Mouse (Mus musculus) MEL (cell line): ENCODE results near the gene Ccdc71. TPM values are rescaled to one million over a fixed set of nuclear protein-coding genes. Genes with fewer than 3 reads are reported as not detected.

Source experiments
- DNase-seq: peaks from one replicate; pipeline ENCODE4 v3.0.0; 2011; ENCODE audit warnings: low read depth, low spot score
- H3K27ac ChIP-seq: 2 replicates; pipeline ENCODE4 v1.5.1; 2012; ENCODE audit warnings: low read depth, mild to moderate bottlenecking, control low read depth, low read length, moderate library complexity; ENCODE audit not compliant: control insufficient read depth
- H3K27me3 ChIP-seq, 2 experiments: fragments of 150-350 bp in 1 of 2; sonication (generic) in 1 of 2; 2 replicates each; pipeline ENCODE4 v1.6.1; 2012; ENCODE audit warnings: low read length in 2 of 2, mild to moderate bottlenecking in 2 of 2, improper control_type of control experiment in 1 of 2, moderate library complexity in 1 of 2; ENCODE audit not compliant: insufficient read depth in 2 of 2, control insufficient read depth in 1 of 2
- H3K36me3 ChIP-seq, 2 experiments: 2 replicates each; pipeline ENCODE4 v1.6.1; 2012 to 2014; ENCODE audit warnings: low read length in 2 of 2, improper control_type of control experiment in 1 of 2, inconsistent platforms in 1 of 2, mild to moderate bottlenecking in 1 of 2; ENCODE audit not compliant: insufficient read depth in 2 of 2, control insufficient read depth in 1 of 2
- H3K4me1 ChIP-seq, 2 experiments: fragments of 150-350 bp in 1 of 2; sonication (generic) in 1 of 2; 2 replicates each; pipeline ENCODE4 v1.6.1; 2012; ENCODE audit warnings: low read length in 2 of 2, improper control_type of control experiment in 1 of 2, mild to moderate bottlenecking in 1 of 2; ENCODE audit not compliant: insufficient read depth in 2 of 2, control insufficient read depth in 1 of 2
- H3K4me3 ChIP-seq, 2 experiments: fragments of 150-350 bp in 1 of 2; sonication (generic) in 1 of 2; 2 replicates each; pipeline ENCODE4 v1.5.1; 2012; ENCODE audit warnings: low read depth in 2 of 2, low read length in 2 of 2, mild to moderate bottlenecking in 2 of 2, moderate library complexity in 2 of 2, control low read depth in 1 of 2, improper control_type of control experiment in 1 of 2; ENCODE audit not compliant: control insufficient read depth in 1 of 2, insufficient read depth in 1 of 2
- H3K79me2 ChIP-seq: 2 replicates; pipeline ENCODE4 v1.6.1; 2012; ENCODE audit warnings: mild to moderate bottlenecking, low read length, moderate library complexity; ENCODE audit not compliant: control insufficient read depth, poor library complexity, insufficient read depth
- H3K9ac ChIP-seq: 2 replicates; pipeline ENCODE4 v1.6.1; 2012; ENCODE audit warnings: low read depth, mild to moderate bottlenecking, control low read depth, low read length, moderate library complexity; ENCODE audit not compliant: control insufficient read depth, poor library complexity, severe bottlenecking
- H3K9me3 ChIP-seq: fragments of 150-350 bp; sonication (generic); replicated peaks from 2 replicates; pipeline ENCODE4 v1.6.1; 2012; ENCODE audit warnings: mild to moderate bottlenecking, low read length, improper control_type of control experiment, moderate library complexity; ENCODE audit not compliant: insufficient read depth
- BHLHE40 ChIP-seq: IDR thresholded peaks from 2 replicates; pipeline ENCODE4 v1.6.1; 2012; ENCODE audit warnings: low read depth, mild to moderate bottlenecking, inconsistent platforms, low read length, improper control_type of control experiment, borderline replicate concordance
- CHD1 ChIP-seq: IDR thresholded peaks from 2 replicates; pipeline ENCODE4 v1.6.1; 2012; ENCODE audit warnings: low read depth, mild to moderate bottlenecking, inconsistent platforms, low read length, improper control_type of control experiment
- CTCF ChIP-seq, 3 experiments: IDR thresholded peaks in 2 of 3; conservative IDR thresholded peaks in 1 of 3; 2 replicates each; pipeline ENCODE4 v1.5.1; 2011 to 2012; ENCODE audit warnings: low read length in 3 of 3, low read depth in 2 of 3, mild to moderate bottlenecking in 2 of 3, improper control_type of control experiment in 1 of 3, inconsistent platforms in 1 of 3, mixed read lengths in 1 of 3, moderate library complexity in 1 of 3; ENCODE audit not compliant: control insufficient read depth in 1 of 3, insufficient read depth in 1 of 3, poor library complexity in 1 of 3, severe bottlenecking in 1 of 3
- E2F4 ChIP-seq: IDR thresholded peaks from 2 replicates; pipeline ENCODE4 v1.6.1; 2011; ENCODE audit warnings: low read depth, low read length, improper control_type of control experiment, borderline replicate concordance
- ETS1 ChIP-seq: IDR thresholded peaks from 2 replicates; pipeline ENCODE4 v1.6.1; 2012; ENCODE audit warnings: low read depth, mild to moderate bottlenecking, inconsistent platforms, low read length, improper control_type of control experiment, moderate library complexity
- GABPA ChIP-seq: IDR thresholded peaks from 2 replicates; pipeline ENCODE4 v1.6.1; 2012; ENCODE audit warnings: low read depth, mild to moderate bottlenecking, inconsistent platforms, low read length, improper control_type of control experiment, moderate library complexity
- GATA1 ChIP-seq: IDR thresholded peaks from 2 replicates; pipeline ENCODE4 v1.6.1; 2011; ENCODE audit warnings: low read depth, low read length, improper control_type of control experiment
- HCFC1 ChIP-seq: IDR thresholded peaks from 2 replicates; pipeline ENCODE4 v1.6.1; 2012; ENCODE audit warnings: low read depth, mild to moderate bottlenecking, inconsistent platforms, low read length, improper control_type of control experiment, moderate library complexity
- KAT2A ChIP-seq: conservative IDR thresholded peaks from 2 replicates; pipeline ENCODE4 v1.6.1; 2012; ENCODE audit warnings: low read depth, low read length, improper control_type of control experiment, inconsistent platforms
- MAFK ChIP-seq: IDR thresholded peaks from 2 replicates; pipeline ENCODE4 v1.6.1; 2011; ENCODE audit warnings: low read depth, mild to moderate bottlenecking, low read length, improper control_type of control experiment, borderline replicate concordance
- MAX ChIP-seq: IDR thresholded peaks from 2 replicates; pipeline ENCODE4 v1.6.1; 2011; ENCODE audit warnings: low read length, improper control_type of control experiment
- MEF2A ChIP-seq: IDR thresholded peaks from 2 replicates; pipeline ENCODE4 v1.6.1; 2014; ENCODE audit warnings: low read depth, mild to moderate bottlenecking, inconsistent platforms, low read length, improper control_type of control experiment; ENCODE audit not compliant: poor library complexity, insufficient replicate concordance, severe bottlenecking; ENCODE audit errors: extremely low read depth
- MYB ChIP-seq: IDR thresholded peaks from 2 replicates; pipeline ENCODE4 v1.6.1; 2011; ENCODE audit warnings: mild to moderate bottlenecking, low read depth, low read length, improper control_type of control experiment
- MYC ChIP-seq: IDR thresholded peaks from 2 replicates; pipeline ENCODE4 v1.6.1; 2011; ENCODE audit warnings: low read depth, mild to moderate bottlenecking, low read length, improper control_type of control experiment, moderate library complexity
- NELFE ChIP-seq: IDR thresholded peaks from 2 replicates; pipeline ENCODE4 v1.6.1; 2011; ENCODE audit warnings: low read depth, low read length, improper control_type of control experiment
- POLR2A ChIP-seq, 2 experiments: IDR thresholded peaks; 2 replicates each; pipeline ENCODE4 v1.6.1; 2011 to 2012; ENCODE audit warnings: low read length in 2 of 2, mild to moderate bottlenecking in 2 of 2, control low read depth in 1 of 2, improper control_type of control experiment in 1 of 2, low read depth in 1 of 2, moderate library complexity in 1 of 2; ENCODE audit not compliant: control insufficient read depth in 1 of 2, insufficient read depth in 1 of 2, poor library complexity in 1 of 2
- POLR2AphosphoS2 ChIP-seq: IDR thresholded peaks from 2 replicates; pipeline ENCODE4 v1.6.1; 2011; ENCODE audit warnings: low read length, improper control_type of control experiment
- POLR2AphosphoS5 ChIP-seq: IDR thresholded peaks from 2 replicates; pipeline ENCODE4 v1.6.1; 2012; ENCODE audit warnings: low read depth, borderline replicate concordance, mild to moderate bottlenecking, inconsistent platforms, low read length, moderate library complexity, mixed read lengths
- RAD21 ChIP-seq: IDR thresholded peaks from 2 replicates; pipeline ENCODE4 v1.6.1; 2011; ENCODE audit warnings: mild to moderate bottlenecking, low read depth, low read length, improper control_type of control experiment
- SIN3A ChIP-seq: IDR thresholded peaks from 2 replicates; pipeline ENCODE4 v1.6.1; 2012; ENCODE audit warnings: low read length, improper control_type of control experiment, inconsistent platforms
- SMC3 ChIP-seq: IDR thresholded peaks from 2 replicates; pipeline ENCODE4 v1.6.1; 2011; ENCODE audit warnings: low read depth, low read length, improper control_type of control experiment
- TBP ChIP-seq: IDR thresholded peaks from 2 replicates; pipeline ENCODE4 v1.8.0; 2011; ENCODE audit warnings: low read depth, low read length, improper control_type of control experiment
- TCF12 ChIP-seq: IDR thresholded peaks from 2 replicates; pipeline ENCODE4 v1.6.1; 2014; ENCODE audit warnings: low read depth, mild to moderate bottlenecking, inconsistent platforms, low read length, improper control_type of control experiment, moderate library complexity
- ZKSCAN1 ChIP-seq: IDR thresholded peaks from 2 replicates; pipeline ENCODE4 v1.6.1; 2012; ENCODE audit warnings: low read depth, mild to moderate bottlenecking, inconsistent platforms, low read length, improper control_type of control experiment, moderate library complexity
- ZMIZ1 ChIP-seq: IDR thresholded peaks from 2 replicates; pipeline ENCODE4 v1.6.1; 2012; ENCODE audit warnings: low read depth, mild to moderate bottlenecking, inconsistent platforms, low read length, improper control_type of control experiment, moderate library complexity
- polyA plus RNA-seq, 2 experiments: library from polyadenylated mRNA; stranded (reverse) in 1 of 2; unstranded in 1 of 2; fragments of >175 nt in 1 of 2; fragments of >200 nt in 1 of 2; gene quantifications; 2 replicates each; pipeline versions ENCODE4 v1.2.1 to v1.2.4; 2012; ENCODE audit warnings: low replicate concordance in 2 of 2, low read depth in 1 of 2; ENCODE audit not compliant: insufficient read length in 2 of 2, insufficient read depth in 1 of 2, missing spikeins in 1 of 2
- total RNA-seq: library from RNA; depleted of rRNA; stranded (reverse); fragments of 300-350 nt; gene quantifications from 2 replicates; pipeline ENCODE4 v1.2.3, GENCODE M21; 2012

The Ccdc71 gene
- total and polyA plus RNA-seq, 3 experiments, result 23.1 to 39.9 TPM; not detected in 1

DNA sequence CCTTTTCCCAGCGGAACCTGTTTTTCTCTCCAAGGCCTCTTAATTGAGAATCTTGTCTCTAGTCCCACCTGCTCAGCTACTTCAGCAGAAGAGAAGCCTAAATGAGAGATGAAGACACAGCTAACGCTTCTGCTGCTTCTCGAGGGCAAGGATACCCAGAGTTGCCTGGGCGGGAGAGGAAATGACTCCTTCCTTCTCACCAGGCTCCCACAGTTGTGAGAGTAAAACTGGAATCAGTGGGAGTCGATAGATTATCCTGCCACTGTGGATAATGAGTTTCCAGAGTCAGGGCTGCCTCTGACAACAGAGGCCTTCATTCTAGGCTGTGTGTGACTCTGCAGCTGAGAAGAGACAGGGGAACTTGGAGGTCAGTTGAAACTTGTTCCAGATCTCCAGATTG, 19.8 kb upstream of the Ccdc71 start:
- no peaks in the 10 kb centered on the region for H3K79me2 ChIP-seq
- H3K4me3 ChIP-seq, result no peak overlapping the region
- H3K27me3 ChIP-seq, result peaks cover 8% of the 10 kb centered on the region in 2 experiments; a peak in 3 of 4 replicates
- no peak overlapping the region for H3K27ac ChIP-seq
- peaks cover 0 to 6% of the 10 kb centered on the region in 2 experiments; a peak in 2 of 4 replicates for H3K36me3 ChIP-seq
- no peak overlapping the region for H3K9ac ChIP-seq
- no peaks in the 10 kb centered on the region for H3K9me3 ChIP-seq
- TF ChIP-seq TCF12, result no peak
- TF ChIP-seq MAFK, result no peak
- no peak for TF ChIP-seq CHD1
- TF ChIP-seq KAT2A, result no peak
- no peak for TF ChIP-seq SMC3
- TF ChIP-seq POLR2A (IDR thresholded peaks at IDR 0.05; ENCODE audit: control insufficient read depth in 1 of 2, insufficient read depth in 1 of 2, low read depth in 1 of 2, low read length in 2 of 2, poor library complexity in 1 of 2), result no peak
- TF ChIP-seq CTCF (IDR thresholded peaks at IDR 0.05 in 2 of 3, conservative IDR thresholded peaks at IDR 0.05 in 1 of 3; ENCODE audit: control insufficient read depth in 1 of 3, insufficient read depth in 1 of 3, low read depth in 2 of 3, low read length in 3 of 3, poor library complexity in 1 of 3, severe bottlenecking in 1 of 3), result no peak
- TF ChIP-seq POLR2AphosphoS5, result no peak
- TF ChIP-seq NELFE, result no peak
- no peak for TF ChIP-seq MYB
- TF ChIP-seq HCFC1, result no peak
- TF ChIP-seq E2F4, result no peak
- TF ChIP-seq RAD21, result no peak
- TF ChIP-seq GABPA, result no peak
- no peak for TF ChIP-seq ZMIZ1
- no peak for TF ChIP-seq ZKSCAN1
- TF ChIP-seq, all 39 proteins: peak for 0
- DNase-seq, result no peak
- H3K4me1 ChIP-seq, result peaks cover 5 to 10% of the 10 kb centered on the region in 2 experiments

DNA sequence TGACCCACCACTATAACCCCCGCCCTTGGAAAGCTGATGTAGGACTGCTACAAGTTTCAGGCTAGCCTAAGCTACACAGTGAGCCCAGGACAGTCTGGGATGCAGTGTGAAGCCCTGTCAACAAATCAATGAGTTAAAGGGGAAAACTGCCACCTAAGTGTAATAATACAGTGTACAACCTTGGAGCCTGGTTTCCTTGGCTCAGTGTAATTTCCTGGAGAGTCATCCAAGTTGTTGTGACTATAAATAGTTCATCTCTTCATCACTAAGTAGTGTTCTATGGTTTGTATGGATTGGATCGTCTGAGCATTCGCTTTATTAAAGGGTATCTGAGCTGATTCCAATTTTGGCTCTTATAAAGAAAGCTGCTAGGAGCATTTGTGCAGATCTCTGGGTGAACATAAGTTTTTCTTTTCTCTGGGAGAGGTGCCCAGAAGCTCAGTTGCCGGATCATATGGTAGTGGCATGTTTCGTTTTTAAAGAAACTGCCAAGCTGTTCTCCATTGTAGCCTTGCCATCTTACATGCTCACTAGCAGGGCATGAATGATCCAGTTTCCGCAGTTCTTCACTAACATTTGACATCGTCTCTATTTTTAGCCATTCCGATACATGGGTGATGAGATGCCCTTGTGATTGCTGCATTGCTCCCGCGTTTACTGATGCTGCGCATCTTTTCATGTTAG, 18.9 kb upstream of the Ccdc71 start:
- H3K36me3 ChIP-seq, result peaks cover 0 to 6% of the 10 kb centered on the region in 2 experiments; a peak in 2 of 4 replicates
- no peaks in the 10 kb centered on the region for H3K79me2 ChIP-seq
- H3K27me3 ChIP-seq, result peaks cover under 1 to 5% of the 10 kb centered on the region in 2 experiments; a peak in 1 of 4 replicates
- no peak for DNase-seq
- no peak overlapping the region for H3K27ac ChIP-seq
- H3K9ac ChIP-seq, result no peak overlapping the region
- H3K4me1 ChIP-seq, result peaks cover 5 to 10% of the 10 kb centered on the region in 2 experiments
- H3K9me3 ChIP-seq, result no peaks in the 10 kb centered on the region
- no peak overlapping the region for H3K4me3 ChIP-seq
- TF ChIP-seq POLR2AphosphoS2 (no peak), GABPA (no peak), ZKSCAN1 (no peak), POLR2AphosphoS5 (no peak), E2F4 (no peak), MEF2A (no peak), POLR2A (IDR thresholded peaks at IDR 0.05; ENCODE audit: control insufficient read depth in 1 of 2, insufficient read depth in 1 of 2, low read depth in 1 of 2, low read length in 2 of 2, poor library complexity in 1 of 2) (no peak), MAX (no peak), MYC (no peak), TCF12 (no peak), GATA1 (no peak), BHLHE40 (no peak), ETS1 (no peak), TBP (no peak), SIN3A (no peak)
